Mouse (Mus musculus): ENCODE measurements around the gene Mcoln2. TPM values are rescaled to one million over a fixed set of nuclear protein-coding genes. Genes with fewer than 3 reads are reported as not detected.

Gene Mcoln2
- polyA plus RNA-seq, 1 experiment from 2014 or later, result 9.2 TPM

- 65% methylated on average over 10 of the region's 10 CpGs for WGBS (ENCODE audit: insufficient replicate concordance)
- ATAC-seq (ENCODE audit: insufficient read depth), result no peak
- H3K4me2 ChIP-seq, result no peak overlapping the region
- H3K9me3 ChIP-seq (replicated peaks), result no peaks in the 10 kb centered on the region
- H3K4me1 ChIP-seq (replicated peaks), result no peaks in the 10 kb centered on the region
- no peaks in the 10 kb centered on the region for H3K36me3 ChIP-seq (replicated peaks)
- H3K4me3 ChIP-seq (replicated peaks), result no peak overlapping the region
- no peak overlapping the region for H3K9ac ChIP-seq
- H3K27me3 ChIP-seq, result no peaks in the 10 kb centered on the region
- no peak overlapping the region for H3K27ac ChIP-seq (replicated peaks)
Observed at GRCm38 (mm10) chr3:146189933-146190332, 40.3 kb downstream of the Mcoln2 start.

- no peak for ATAC-seq (ENCODE audit: insufficient read depth)
- Histone ChIP-seq H3K9ac (no peak overlapping the region), H3K27me3 (no peaks in the 10 kb centered on the region)
Observed at GRCm38 (mm10) chr3:146192507-146192906, 42.9 kb downstream of the Mcoln2 start.

GRCm38 (mm10) chr3:146195153-146195552, 45.5 kb downstream of the Mcoln2 start:
- Histone ChIP-seq H3K9me3 (replicated peaks) (no peaks in the 10 kb centered on the region), H3K4me3 (replicated peaks) (no peak overlapping the region), H3K9ac (no peak overlapping the region), H3K4me2 (no peak overlapping the region), H3K36me3 (replicated peaks) (no peaks in the 10 kb centered on the region), H3K27ac (replicated peaks) (no peak overlapping the region), H3K27me3 (no peaks in the 10 kb centered on the region), H3K4me1 (replicated peaks) (0 out of 2 replicates have a peak, but pooled peaks cover 3% of the 10 kb centered on the region)
- no peak for ATAC-seq (ENCODE audit: insufficient read depth)
- 57% methylated on average over 5 of the region's 5 CpGs for WGBS (ENCODE audit: insufficient replicate concordance)

More at GRCm38 (mm10) chr3:146192507-146192906, 42.9 kb downstream of the Mcoln2 start:
- Histone ChIP-seq H3K9me3 (replicated peaks) (no peaks in the 10 kb centered on the region), H3K4me3 (replicated peaks) (no peak overlapping the region), H3K36me3 (replicated peaks) (no peaks in the 10 kb centered on the region), H3K27ac (replicated peaks) (no peak overlapping the region), H3K4me1 (replicated peaks) (0 out of 2 replicates have a peak, but pooled peaks cover 3% of the 10 kb centered on the region), H3K4me2 (no peak overlapping the region)
- 64% methylated on average over 1 of the region's 1 CpGs for WGBS (ENCODE audit: insufficient replicate concordance)

DNA sequence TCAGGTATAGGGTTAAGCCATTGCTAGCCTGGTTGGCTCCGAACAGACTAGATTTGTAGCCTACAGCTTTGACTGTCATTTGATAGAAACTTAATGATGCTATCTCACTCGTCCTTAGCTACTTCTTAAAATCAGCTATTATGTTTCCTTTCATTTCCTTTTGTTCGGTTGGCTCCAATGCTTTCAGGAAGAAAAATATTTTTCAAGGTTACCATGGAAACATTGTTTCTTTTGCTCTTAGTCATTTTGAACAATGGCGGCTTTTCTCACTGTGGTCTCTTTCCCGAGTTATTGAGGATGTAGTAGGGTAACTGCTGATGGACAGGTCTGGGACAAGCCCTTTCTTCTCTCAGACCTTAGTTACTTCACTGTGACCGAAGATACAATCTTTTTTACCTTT, 46.7 kb downstream of the Mcoln2 start:
- H3K27me3 ChIP-seq, result no peaks in the 10 kb centered on the region
- WGBS (ENCODE audit: insufficient replicate concordance), result 39% methylated on average over 6 of the region's 6 CpGs
- no peak overlapping the region for H3K27ac ChIP-seq (replicated peaks)
- H3K36me3 ChIP-seq (replicated peaks), result no peaks in the 10 kb centered on the region
- no peak overlapping the region for H3K4me2 ChIP-seq
- ATAC-seq (ENCODE audit: insufficient read depth), result no peak
- H3K4me1 ChIP-seq (replicated peaks), result 0 out of 2 replicates have a peak, but pooled peaks cover 3% of the 10 kb centered on the region
- H3K9ac ChIP-seq, result no peak overlapping the region
- no peak overlapping the region for H3K4me3 ChIP-seq (replicated peaks)
- no peaks in the 10 kb centered on the region for H3K9me3 ChIP-seq (replicated peaks)

GRCm38 (mm10) chr3:146196780-146197743, 47.4 kb downstream of the Mcoln2 start:
- 57% methylated on average over 17 of the region's 17 CpGs for WGBS (ENCODE audit: insufficient replicate concordance)
- H3K4me2 ChIP-seq, result no peak overlapping the region
- 0 out of 2 replicates have a peak, but pooled peaks cover 3% of the 10 kb centered on the region for H3K4me1 ChIP-seq (replicated peaks)
- H3K9ac ChIP-seq, result no peak overlapping the region
- no peak for ATAC-seq (ENCODE audit: insufficient read depth)
- no peak overlapping the region for H3K4me3 ChIP-seq (replicated peaks)
- no peaks in the 10 kb centered on the region for H3K27me3 ChIP-seq
- H3K9me3 ChIP-seq (replicated peaks), result no peaks in the 10 kb centered on the region
- no peak overlapping the region for H3K27ac ChIP-seq (replicated peaks)
- no peaks in the 10 kb centered on the region for H3K36me3 ChIP-seq (replicated peaks)

DNA sequence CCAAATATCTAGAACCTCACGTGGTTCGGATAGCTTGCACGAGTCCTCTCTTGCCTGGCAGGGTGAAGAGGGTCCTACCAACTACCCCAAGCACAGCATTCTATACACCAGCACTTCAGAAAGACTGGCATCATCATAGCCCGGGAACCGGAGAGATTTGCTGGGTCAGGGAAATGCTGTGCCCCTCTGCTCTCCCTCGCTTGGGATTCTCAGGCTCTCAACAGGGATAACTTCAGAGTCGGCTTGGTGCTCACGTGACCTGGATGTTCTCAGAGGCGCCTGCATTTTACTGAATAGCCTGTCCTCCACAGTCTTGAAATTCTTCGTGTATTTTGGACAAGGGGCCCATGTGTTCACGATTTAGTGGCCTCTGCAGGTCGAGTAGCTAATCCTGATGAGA, 48.2 kb downstream of the Mcoln2 start:
- no peak overlapping the region for H3K27ac ChIP-seq (replicated peaks)
- 0 out of 2 replicates have a peak, but pooled peaks cover 3% of the 10 kb centered on the region for H3K4me1 ChIP-seq (replicated peaks)
- ATAC-seq (ENCODE audit: insufficient read depth), result no peak
- H3K27me3 ChIP-seq, result no peaks in the 10 kb centered on the region
- no peak overlapping the region for H3K4me3 ChIP-seq (replicated peaks)
- H3K9me3 ChIP-seq (replicated peaks), result no peaks in the 10 kb centered on the region
- WGBS (ENCODE audit: insufficient replicate concordance), result 68% methylated on average over 12 of the region's 12 CpGs
- no peak overlapping the region for H3K9ac ChIP-seq
- no peaks in the 10 kb centered on the region for H3K36me3 ChIP-seq (replicated peaks)
- no peak overlapping the region for H3K4me2 ChIP-seq

DNA sequence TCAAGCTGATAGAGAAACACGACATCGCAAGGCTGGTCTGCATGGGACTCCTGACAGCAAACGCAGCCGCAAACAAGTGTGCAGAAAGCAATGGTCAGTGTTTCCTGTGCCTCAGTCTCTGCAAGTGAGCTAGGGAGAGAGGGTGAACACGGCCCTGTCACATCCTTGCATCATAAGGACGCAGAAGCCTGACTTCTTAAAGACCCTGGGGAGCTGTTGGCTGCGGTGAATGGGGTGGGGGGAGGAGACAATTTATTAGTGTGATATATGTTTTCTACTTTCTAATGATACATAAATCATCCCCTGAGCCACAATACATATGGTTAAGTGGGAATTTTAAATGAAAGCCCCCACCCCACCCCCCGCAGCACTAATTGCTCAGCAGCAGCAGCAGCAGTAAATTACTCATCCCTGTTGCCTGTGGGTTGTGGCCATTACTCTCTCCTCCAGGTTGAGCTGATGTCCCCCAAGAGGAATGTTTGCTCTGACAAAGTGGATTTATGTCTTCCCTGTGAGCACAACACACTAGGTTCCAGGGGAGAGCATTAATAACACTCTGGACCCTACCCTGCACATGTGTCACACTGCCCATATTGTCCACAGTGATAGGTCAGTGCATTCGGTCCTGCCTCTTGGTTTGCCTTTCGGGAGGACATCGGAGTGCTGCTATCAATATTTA, 49.3 kb downstream of the Mcoln2 start:
- Histone ChIP-seq H3K27ac (replicated peaks) (no peak overlapping the region), H3K9ac (no peak overlapping the region), H3K36me3 (replicated peaks) (no peaks in the 10 kb centered on the region), H3K4me1 (replicated peaks) (0 out of 2 replicates have a peak, but pooled peaks cover 3% of the 10 kb centered on the region), H3K4me3 (replicated peaks) (no peak overlapping the region), H3K9me3 (replicated peaks) (no peaks in the 10 kb centered on the region), H3K4me2 (no peak overlapping the region), H3K27me3 (no peaks in the 10 kb centered on the region)
- 67% methylated on average over 11 of the region's 11 CpGs for WGBS (ENCODE audit: insufficient replicate concordance)
- no peak for ATAC-seq (ENCODE audit: insufficient read depth)

- Histone ChIP-seq H3K4me1 (replicated peaks) (0 out of 2 replicates have a peak, but pooled peaks cover 3% of the 10 kb centered on the region), H3K9me3 (replicated peaks) (no peaks in the 10 kb centered on the region), H3K4me3 (replicated peaks) (no peak overlapping the region), H3K4me2 (no peak overlapping the region), H3K27me3 (no peaks in the 10 kb centered on the region), H3K27ac (replicated peaks) (no peak overlapping the region), H3K36me3 (replicated peaks) (no peaks in the 10 kb centered on the region), H3K9ac (no peak overlapping the region)
- ATAC-seq (ENCODE audit: insufficient read depth), result no peak
- WGBS (ENCODE audit: insufficient replicate concordance), result 75% methylated on average over 3 of the region's 3 CpGs
Observed at GRCm38 (mm10) chr3:146199486-146199885, 49.9 kb downstream of the Mcoln2 start.

GRCm38 (mm10) chr3:146204375-146204774, 54.7 kb downstream of the Mcoln2 start:
- H3K27ac ChIP-seq (replicated peaks), result no peak overlapping the region
- H3K9me3 ChIP-seq (replicated peaks), result no peaks in the 10 kb centered on the region
- no peaks in the 10 kb centered on the region for H3K36me3 ChIP-seq (replicated peaks)
- 33% methylated on average over 2 of the region's 2 CpGs for WGBS (ENCODE audit: insufficient replicate concordance)
- no peak for ATAC-seq (ENCODE audit: insufficient read depth)
- no peak overlapping the region for H3K9ac ChIP-seq
- no peaks in the 10 kb centered on the region for H3K4me1 ChIP-seq (replicated peaks)
- H3K4me2 ChIP-seq, result no peak overlapping the region
- H3K4me3 ChIP-seq (replicated peaks), result no peak overlapping the region
- no peaks in the 10 kb centered on the region for H3K27me3 ChIP-seq

DNA sequence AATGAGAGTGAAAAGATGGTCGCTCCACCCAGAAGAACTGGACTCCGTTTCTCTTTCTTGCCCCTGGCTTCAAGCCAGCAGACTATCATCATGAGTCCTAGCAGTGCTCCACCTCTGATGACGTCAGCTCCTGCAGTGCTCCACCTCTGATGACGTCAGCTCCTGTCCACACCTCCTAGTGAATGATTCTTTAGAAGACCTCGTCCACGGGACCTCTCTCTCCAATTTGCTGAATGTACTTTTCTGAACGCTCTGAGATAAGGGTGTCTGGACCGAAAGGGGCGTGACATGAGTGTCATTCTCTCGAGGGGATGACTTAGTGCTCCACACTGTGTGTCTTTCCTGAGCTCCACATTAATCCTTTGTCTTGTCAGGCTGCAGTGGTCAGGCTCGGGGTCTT, 55.7 kb downstream of the Mcoln2 start:
- Histone ChIP-seq H3K27ac (replicated peaks) (no peak overlapping the region), H3K9me3 (replicated peaks) (no peaks in the 10 kb centered on the region), H3K4me1 (replicated peaks) (no peaks in the 10 kb centered on the region), H3K27me3 (no peaks in the 10 kb centered on the region), H3K4me3 (replicated peaks) (no peak overlapping the region), H3K9ac (no peak overlapping the region), H3K4me2 (no peak overlapping the region), H3K36me3 (replicated peaks) (no peaks in the 10 kb centered on the region)
- WGBS (ENCODE audit: insufficient replicate concordance), result 36% methylated on average over 11 of the region's 11 CpGs
- no peak for ATAC-seq (ENCODE audit: insufficient read depth)

DNA sequence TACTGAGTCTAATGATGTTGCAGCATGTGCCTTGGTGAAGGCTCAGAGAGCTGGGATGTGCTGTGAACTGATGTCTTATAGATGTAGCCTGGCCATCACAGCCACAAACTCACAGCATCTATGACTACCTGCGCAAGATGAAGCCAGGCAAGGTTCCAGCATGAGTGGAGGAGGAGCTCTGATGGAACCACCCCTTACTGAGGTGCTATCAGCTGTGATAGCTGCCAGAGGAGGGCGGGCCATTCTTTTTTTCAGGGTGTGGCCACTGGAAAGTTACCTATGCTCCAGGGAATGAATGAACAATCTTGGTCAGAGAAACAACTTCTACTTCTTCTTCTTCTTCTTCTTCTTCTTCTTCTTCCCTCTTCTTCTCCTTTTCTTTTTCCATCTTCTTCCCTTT, 57.0 kb downstream of the Mcoln2 start:
- no peak overlapping the region for H3K4me2 ChIP-seq
- H3K27ac ChIP-seq (replicated peaks), result no peak overlapping the region
- 68% methylated on average over 2 of the region's 2 CpGs for WGBS (ENCODE audit: insufficient replicate concordance)
- no peaks in the 10 kb centered on the region for H3K27me3 ChIP-seq
- H3K36me3 ChIP-seq (replicated peaks), result no peaks in the 10 kb centered on the region
- no peak overlapping the region for H3K4me3 ChIP-seq (replicated peaks)
- no peaks in the 10 kb centered on the region for H3K9me3 ChIP-seq (replicated peaks)
- no peak for ATAC-seq (ENCODE audit: insufficient read depth)
- no peaks in the 10 kb centered on the region for H3K4me1 ChIP-seq (replicated peaks)
- no peak overlapping the region for H3K9ac ChIP-seq
